Mouse (Mus musculus) hindbrain, embryonic 16.5 days (tissue): ENCODE measurements around the gene Smim24. TPM values are rescaled to one million over a fixed set of nuclear protein-coding genes. Genes with fewer than 3 reads are reported as not detected.

ENCODE experiments used
- ATAC-seq: fragments of 200-750 bp; cut with Nextera tagmentation; 2 replicates; pipeline ENCODE4 v1.8.0; 2017; ENCODE audit warnings: moderate TSS enrichment, moderate library complexity
- H3K27ac ChIP-seq: fragments of 300-500 bp; sonication (generic); 2 replicates; pipeline ENCODE4 v1.5.1; 2014; ENCODE audit warnings: low read depth, mild to moderate bottlenecking, control low read depth, low read length, moderate library complexity
- H3K27me3 ChIP-seq: fragments of 300-500 bp; sonication (generic); replicated peaks from 2 replicates; pipeline ENCODE4 v1.6.1; 2014; ENCODE audit warnings: low read length; ENCODE audit not compliant: control insufficient read depth, insufficient read depth
- H3K36me3 ChIP-seq: fragments of 300-500 bp; sonication (generic); 2 replicates; pipeline ENCODE4 v1.6.1; 2014; ENCODE audit warnings: mild to moderate bottlenecking, low read length, moderate library complexity, mixed read lengths; ENCODE audit not compliant: control insufficient read depth, insufficient read depth
- H3K4me1 ChIP-seq: fragments of 300-500 bp; sonication (generic); 2 replicates; pipeline ENCODE4 v1.6.1; 2014; ENCODE audit warnings: low read depth, low read length; ENCODE audit not compliant: control insufficient read depth, insufficient read depth
- H3K4me2 ChIP-seq: fragments of 300-500 bp; sonication (generic); 2 replicates; pipeline ENCODE4 v1.6.1; 2014; ENCODE audit warnings: mild to moderate bottlenecking, low read length, control low read depth, moderate library complexity
- H3K4me3 ChIP-seq: fragments of 300-500 bp; sonication (generic); 2 replicates; pipeline ENCODE4 v1.5.1; 2014; ENCODE audit warnings: mild to moderate bottlenecking, low read length, control low read depth, moderate library complexity
- H3K9ac ChIP-seq: fragments of 300-500 bp; sonication (generic); 2 replicates; pipeline ENCODE4 v1.6.1; 2014; ENCODE audit warnings: low read depth, mild to moderate bottlenecking, control low read depth, low read length, moderate library complexity
- H3K9me3 ChIP-seq: fragments of 300-500 bp; sonication (generic); 2 replicates; pipeline ENCODE4 v1.6.1; 2014; ENCODE audit warnings: mild to moderate bottlenecking, low read length, moderate library complexity; ENCODE audit not compliant: control insufficient read depth
- WGBS: fragments of 180-500 bp; shearing (Covaris S2); extraction: QIAGEN DNeasy Blood & Tissue Kit; methylation state at CpG from one replicate; pipeline ENCODE4 v1.1.7; 2014; 5-methylcytosine and 5-hydroxymethylcytosine counted together
- microRNA-seq: library from miRNA; unstranded; fragments of <30 nt; microRNA quantifications from one replicate; pipeline ENCODE4, GENCODE M21; 2017
- polyA plus RNA-seq: library from polyadenylated mRNA; unstranded; fragments of >200 nt; fragmentation: Nextera tagmentation; extraction: Ambion mirVana; gene quantifications from 2 replicates; pipeline ENCODE4 v1.2.1, GENCODE M21; 2015

The Smim24 gene
- polyA plus RNA-seq, 1 experiment from 2014 or later: 1.6 TPM

DNA sequence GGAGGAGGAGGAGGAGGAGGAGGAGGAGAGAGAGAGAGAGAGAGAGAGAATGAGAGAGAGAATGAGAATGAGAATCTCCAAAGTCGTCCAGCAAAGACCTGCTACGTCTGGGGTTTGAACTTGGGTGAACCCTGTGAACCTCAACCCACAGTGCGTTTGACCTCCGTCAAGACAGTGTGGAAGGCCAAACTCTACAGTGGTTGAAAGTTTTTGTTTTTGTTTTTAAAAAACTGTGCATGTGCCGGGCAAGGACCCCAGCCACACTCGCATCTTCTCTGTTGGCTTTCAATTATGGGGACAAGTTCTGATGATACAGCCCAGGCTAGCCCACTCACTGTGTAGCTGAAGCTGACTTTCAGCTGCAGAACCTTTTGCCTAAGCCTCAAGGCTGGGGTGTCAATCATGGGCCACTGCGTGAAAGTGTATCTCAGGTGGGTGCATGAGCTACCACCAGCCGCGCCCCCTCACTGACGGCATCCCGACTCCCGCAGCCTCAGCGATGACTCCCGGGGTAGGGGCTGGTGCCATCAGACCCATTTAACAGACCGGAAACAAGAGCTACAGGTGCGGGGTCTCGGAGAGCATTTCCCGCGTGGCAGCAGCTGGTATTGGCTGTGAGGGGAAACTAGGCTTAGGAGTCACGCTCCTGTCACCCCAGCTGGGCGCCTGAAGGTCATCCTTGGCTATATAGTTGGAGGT is 39.5 kb downstream of the Smim24 start:
- Histone ChIP-seq H3K9me3 (no peaks in the 10 kb centered on the region; the same call in 1 of the 2 replicates), H3K27me3 (peaks cover 6% of the 10 kb centered on the region; the same call in 1 of the 2 replicates), H3K4me1 (peaks cover 27% of the 10 kb centered on the region), H3K9ac (peak overlapping the region; percentile 48; the same call in 1 of the 2 replicates), H3K27ac (peak overlapping the region; percentile 33), H3K4me2 (peak overlapping the region; percentile 61), H3K4me3 (peak overlapping the region; percentile 33), H3K36me3 (no peaks in the 10 kb centered on the region)
- 59% methylated on average over 21 of the region's 21 CpGs for WGBS
- ATAC-seq: peak; percentile 4

DNA sequence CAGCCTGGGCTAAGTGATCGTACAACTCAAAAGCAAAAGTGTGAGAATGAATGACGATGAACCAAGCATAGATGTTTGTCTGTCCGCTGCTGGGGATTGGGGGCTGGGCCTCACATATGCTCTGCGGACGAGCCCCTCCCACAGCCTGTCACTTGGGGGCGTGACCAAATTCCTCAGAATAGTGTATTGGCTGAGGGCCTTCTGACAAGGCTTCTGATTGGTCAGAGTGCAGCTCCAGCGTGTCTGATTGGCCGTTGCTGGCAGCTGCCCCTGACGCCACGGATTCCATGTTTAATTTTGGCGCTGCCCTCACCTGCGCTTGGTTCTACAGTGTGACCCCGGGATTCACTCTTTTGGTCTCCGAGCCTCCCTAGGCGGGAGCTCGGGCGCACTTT is 40.0 kb downstream of the Smim24 start:
- Histone ChIP-seq H3K9me3 (no peaks in the 10 kb centered on the region; the same call in 1 of the 2 replicates), H3K27me3 (peaks cover 2% of the 10 kb centered on the region; the same call in 1 of the 2 replicates), H3K4me3 (peak overlapping the region; percentile 33), H3K4me2 (peak overlapping the region; percentile 61), H3K36me3 (no peaks in the 10 kb centered on the region), H3K9ac (peak overlapping the region; percentile 48), H3K4me1 (peaks cover 25% of the 10 kb centered on the region), H3K27ac (peak overlapping the region; percentile 48)
- 3% methylated on average over 17 of the region's 17 CpGs for WGBS
- peak; percentile 89 for ATAC-seq

DNA sequence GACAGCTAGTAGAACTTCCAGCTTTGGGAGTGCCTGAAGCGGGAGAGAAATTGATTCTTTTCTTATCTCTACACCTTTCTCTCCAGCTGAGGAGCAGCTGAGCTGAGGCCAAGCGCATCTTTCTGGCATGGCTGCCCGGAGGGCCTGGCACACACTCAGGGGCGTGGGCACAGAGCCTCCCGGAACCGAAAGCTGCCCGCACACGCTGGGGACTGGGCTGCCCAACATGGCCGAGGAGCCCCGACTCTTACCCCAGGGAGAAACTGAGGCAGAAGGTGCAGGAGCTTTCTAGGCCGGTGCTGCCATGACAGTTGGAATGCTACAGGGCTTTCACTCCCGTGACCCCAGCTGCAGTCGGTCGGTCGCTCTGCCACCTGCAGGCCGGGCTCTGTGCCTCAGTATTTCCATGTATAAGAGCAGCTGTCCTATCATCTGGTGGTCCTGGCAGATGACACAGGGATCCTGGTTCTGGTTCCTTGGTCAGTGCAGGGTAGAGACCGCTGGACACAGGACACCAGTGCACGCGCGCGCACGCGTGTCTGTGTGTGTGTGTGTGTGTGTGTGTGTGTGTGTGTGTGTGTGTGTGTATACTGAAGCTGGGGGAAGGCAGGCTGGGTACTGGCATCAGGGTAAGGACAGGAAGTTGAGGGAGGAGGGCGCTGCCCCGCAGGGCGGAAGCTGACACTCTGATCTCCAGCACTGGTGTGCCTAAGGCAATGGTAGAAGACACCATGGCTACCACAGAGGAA is 40.9 kb downstream of the Smim24 start:
- H3K9ac ChIP-seq: no peak overlapping the region
- 59% methylated on average over 26 of the region's 26 CpGs for WGBS
- peak overlapping the region; percentile 25; the same call in 1 of the 2 replicates for H3K27ac ChIP-seq
- peak overlapping the region; percentile 61; the same call in 1 of the 2 replicates for H3K4me2 ChIP-seq
- H3K36me3 ChIP-seq: no peaks in the 10 kb centered on the region
- no peak overlapping the region for H3K4me3 ChIP-seq
- no peaks in the 10 kb centered on the region for H3K9me3 ChIP-seq
- H3K27me3 ChIP-seq: no peaks in the 10 kb centered on the region
- peaks cover 25% of the 10 kb centered on the region for H3K4me1 ChIP-seq
- no peak for ATAC-seq

DNA sequence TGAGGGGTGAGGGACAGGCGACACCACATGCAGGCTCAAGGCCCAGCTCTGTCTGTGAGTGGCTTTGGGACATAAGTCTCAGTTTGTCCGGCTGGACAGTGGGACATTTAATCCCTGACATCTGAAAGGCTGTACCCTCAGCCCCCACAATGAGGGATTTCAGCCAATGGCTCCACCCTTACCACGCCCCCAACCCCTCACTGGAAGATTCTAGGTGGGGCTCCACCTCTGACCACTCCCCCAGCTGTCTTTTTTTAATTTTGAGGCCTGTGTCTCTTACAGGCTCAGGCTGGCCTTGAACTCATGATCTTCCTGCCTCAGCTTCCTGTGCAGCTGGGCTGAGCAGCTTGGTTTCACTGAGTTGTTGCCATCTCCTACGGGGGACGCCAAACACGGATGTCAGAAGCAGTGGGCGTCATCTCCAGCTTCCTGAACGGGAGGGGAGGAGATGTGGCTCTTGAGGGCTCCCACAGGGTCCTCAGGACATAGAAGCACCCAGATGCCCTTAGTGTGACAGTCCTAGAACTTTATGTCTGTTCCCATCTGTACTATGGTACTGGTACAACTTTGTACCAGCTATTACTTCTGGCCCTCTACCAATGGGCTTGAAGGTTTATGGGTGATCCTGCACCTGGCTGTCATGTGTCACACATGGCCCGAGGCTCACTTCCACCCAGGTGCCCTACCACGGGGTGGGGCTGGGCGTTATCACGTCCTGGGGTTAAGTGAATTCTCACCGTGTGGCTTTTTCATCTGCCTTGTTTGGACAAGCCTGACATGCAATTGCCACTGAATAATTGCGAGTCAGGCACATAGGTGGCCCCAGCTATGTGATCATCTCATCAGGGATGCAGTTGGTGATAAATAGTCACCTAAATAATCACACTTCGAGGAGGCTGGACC is 41.8 kb downstream of the Smim24 start:
- Histone ChIP-seq H3K4me1 (peaks cover 22% of the 10 kb centered on the region), H3K36me3 (no peaks in the 10 kb centered on the region), H3K4me2 (no peak overlapping the region), H3K27me3 (no peaks in the 10 kb centered on the region), H3K9me3 (no peaks in the 10 kb centered on the region), H3K27ac (peak overlapping the region; percentile 45), H3K4me3 (no peak overlapping the region), H3K9ac (no peak overlapping the region)
- ATAC-seq: no peak
- 68% methylated on average over 15 of the region's 15 CpGs for WGBS

DNA sequence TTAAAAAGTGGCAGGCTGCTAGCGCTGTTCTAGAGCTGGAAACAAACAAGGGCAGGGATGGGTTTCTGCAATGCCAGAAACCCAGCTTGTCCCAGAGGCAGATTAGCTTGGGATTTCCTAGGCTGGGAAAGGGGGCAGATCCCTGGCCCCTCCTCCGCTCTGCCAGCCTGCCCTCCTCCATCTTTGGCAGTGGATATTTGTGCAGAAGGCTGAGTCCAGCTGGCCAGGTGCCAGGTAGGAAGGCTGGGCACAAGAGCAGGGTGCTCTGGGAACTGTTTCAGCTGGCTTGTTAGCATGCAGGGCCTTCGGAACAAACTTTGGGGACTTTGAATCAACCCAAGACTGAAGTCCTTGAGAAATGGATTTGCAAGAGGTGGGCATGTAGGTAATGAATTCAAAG is 42.6 kb downstream of the Smim24 start:
- no peaks in the 10 kb centered on the region for H3K27me3 ChIP-seq
- H3K36me3 ChIP-seq: no peaks in the 10 kb centered on the region
- peak overlapping the region; percentile 45 for H3K27ac ChIP-seq
- H3K4me1 ChIP-seq: peaks cover 20% of the 10 kb centered on the region
- no peak overlapping the region for H3K4me2 ChIP-seq
- 34% methylated on average over 3 of the region's 3 CpGs for WGBS
- H3K9me3 ChIP-seq: no peaks in the 10 kb centered on the region
- no peak overlapping the region for H3K9ac ChIP-seq
- H3K4me3 ChIP-seq: no peak overlapping the region
- peak; percentile 26; the same call in 1 of the 2 replicates for ATAC-seq

DNA sequence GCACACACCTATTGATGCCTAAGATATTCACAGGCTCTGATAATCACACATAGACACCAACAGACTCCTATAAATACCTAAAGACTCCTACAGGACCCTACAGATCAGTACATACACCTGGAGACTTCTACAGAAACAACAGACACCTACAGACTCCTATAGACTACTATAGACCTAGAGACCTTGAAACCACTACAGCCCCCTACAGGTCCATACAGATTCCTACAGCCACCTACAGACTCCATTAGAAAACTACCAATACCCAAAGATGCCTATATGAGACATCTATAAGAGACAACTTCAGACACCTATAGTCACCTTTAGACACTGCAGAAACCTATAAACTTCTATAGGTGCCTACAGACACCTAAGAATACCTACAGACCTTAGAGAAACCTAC is 48.2 kb downstream of the Smim24 start:
- ATAC-seq: no peak; the same call in 1 of the 2 replicates
- Histone ChIP-seq H3K9me3 (no peaks in the 10 kb centered on the region), H3K4me3 (no peak overlapping the region), H3K4me1 (no peaks in the 10 kb centered on the region), H3K4me2 (no peak overlapping the region), H3K27me3 (peaks cover 5% of the 10 kb centered on the region), H3K9ac (no peak overlapping the region), H3K36me3 (no peaks in the 10 kb centered on the region), H3K27ac (no peak overlapping the region)

Small RNA genes lying within 50 kb of the gene (microRNA-seq; reads per million reads assigned to microRNA genes)
- gene Mir1191b: 1.2 reads per million
- not detected for gene Mir6913

Other genes starting within 250 kb of the Smim24 start
- gene Pias4, start 225.1 kb upstream of the Smim24 start, polyA plus RNA-seq: 47.1 and 56.9 TPM in 2 replicates
- 525 and 551 TPM in 2 replicates for gene Eef2, start 216.4 kb upstream of the Smim24 start, polyA plus RNA-seq
- 49.0 and 58.7 TPM in 2 replicates for gene Dapk3, start 210.0 kb upstream of the Smim24 start, polyA plus RNA-seq
- gene 4930442H23Rik, start 209.2 kb upstream of the Smim24 start, polyA plus RNA-seq: not detected in 2 replicates
- 0.09 and 0.24 TPM in 2 replicates for gene Nmrk2, start 191.0 kb upstream of the Smim24 start, polyA plus RNA-seq
- gene Atcay, start 162.2 kb upstream of the Smim24 start, polyA plus RNA-seq: 85.0 and 85.6 TPM in 2 replicates
- 23.8 and 28.7 TPM in 2 replicates for gene Zfr2, start 159.9 kb upstream of the Smim24 start, polyA plus RNA-seq
- gene Matk, start 140.1 kb upstream of the Smim24 start, polyA plus RNA-seq: 60.4 and 72.8 TPM in 2 replicates
- 126 and 137 TPM in 2 replicates for gene Mrpl54, start 126.1 kb upstream of the Smim24 start, polyA plus RNA-seq
- 39.2 and 41.8 TPM in 2 replicates for gene Apba3, start 126.1 kb upstream of the Smim24 start, polyA plus RNA-seq
- 5.3 and 6.4 TPM in 2 replicates for gene Tjp3, start 101.5 kb upstream of the Smim24 start, polyA plus RNA-seq
- gene Pip5k1c, start 100.1 kb upstream of the Smim24 start, polyA plus RNA-seq: 128 and 144 TPM in 2 replicates
- gene Cactin, start 71.9 kb upstream of the Smim24 start, polyA plus RNA-seq: 26.3 and 30.6 TPM in 2 replicates
- gene Tbxa2r, start 64.3 kb upstream of the Smim24 start, polyA plus RNA-seq: 5.4 and 6.3 TPM in 2 replicates
- not detected in 2 replicates for gene Gipc3, start 49.8 kb upstream of the Smim24 start, polyA plus RNA-seq
- 31.7 TPM in 2 replicates for gene Hmg20b, start 42.6 kb upstream of the Smim24 start, polyA plus RNA-seq
- 17.5 and 19.0 TPM in 2 replicates for gene Mfsd12, start 35.6 kb upstream of the Smim24 start, polyA plus RNA-seq
- 0.49 and 1.1 TPM in 2 replicates for gene 4930404N11Rik, start 27.2 kb upstream of the Smim24 start, polyA plus RNA-seq
- gene Fzr1, start 14.5 kb upstream of the Smim24 start, polyA plus RNA-seq: 149 and 156 TPM in 2 replicates
- gene Dohh, start 8.6 kb upstream of the Smim24 start, polyA plus RNA-seq: 99.8 and 108 TPM in 2 replicates
- gene Gm48551, start 8.6 kb upstream of the Smim24 start, polyA plus RNA-seq: 7.9 and 9.4 TPM in 2 replicates
- gene Gm48552, start 4.0 kb upstream of the Smim24 start, polyA plus RNA-seq: 1.5 and 2.2 TPM in 2 replicates
- gene Nfic, start 62.6 kb downstream of the Smim24 start, polyA plus RNA-seq: 24.5 and 34.5 TPM in 2 replicates
- 60.1 and 63.6 TPM in 2 replicates for gene Celf5, start 89.7 kb downstream of the Smim24 start, polyA plus RNA-seq
- 68.9 and 82.7 TPM in 2 replicates for gene Ncln, start 103.3 kb downstream of the Smim24 start, polyA plus RNA-seq
- 0.65 and 0.79 TPM in 2 replicates for gene S1pr4, start 107.1 kb downstream of the Smim24 start, polyA plus RNA-seq
- 0.81 and 1.1 TPM in 2 replicates for gene Gna15, start 131.2 kb downstream of the Smim24 start, polyA plus RNA-seq
- 96.0 and 104 TPM in 2 replicates for gene Gna11, start 152.1 kb downstream of the Smim24 start, polyA plus RNA-seq
- 457 and 712 TPM in 2 replicates for gene Aes, start 166.4 kb downstream of the Smim24 start, polyA plus RNA-seq
- 40.9 and 50.2 TPM in 2 replicates for gene Tle2, start 181.5 kb downstream of the Smim24 start, polyA plus RNA-seq
- gene Tle6, start 208.0 kb downstream of the Smim24 start, polyA plus RNA-seq: 9.0 and 9.2 TPM in 2 replicates
- gene BC025920, start 213.2 kb downstream of the Smim24 start, polyA plus RNA-seq: 1.6 and 2.3 TPM in 2 replicates
- gene Sirt6, start 234.7 kb downstream of the Smim24 start, polyA plus RNA-seq: 35.8 and 46.0 TPM in 2 replicates
- 18.2 and 19.2 TPM in 2 replicates for gene Ankrd24, start 235.5 kb downstream of the Smim24 start, polyA plus RNA-seq